Mouse (Mus musculus): ENCODE measurements at regions not wholly inside any gene's neighbourhood (a gene's known extent, or its start where the extent isn't known, plus 50 kb on each side); places are given as distances from the start of the nearest gene placed in this dataset.

GRCm38 (mm10) chr16:9217361-9217760, 387.5 kb downstream of the 1810013L24Rik start:
- DNase-seq = no peak
- intact Hi-C loops (cut with DNase I) = no loop called here

DNA sequence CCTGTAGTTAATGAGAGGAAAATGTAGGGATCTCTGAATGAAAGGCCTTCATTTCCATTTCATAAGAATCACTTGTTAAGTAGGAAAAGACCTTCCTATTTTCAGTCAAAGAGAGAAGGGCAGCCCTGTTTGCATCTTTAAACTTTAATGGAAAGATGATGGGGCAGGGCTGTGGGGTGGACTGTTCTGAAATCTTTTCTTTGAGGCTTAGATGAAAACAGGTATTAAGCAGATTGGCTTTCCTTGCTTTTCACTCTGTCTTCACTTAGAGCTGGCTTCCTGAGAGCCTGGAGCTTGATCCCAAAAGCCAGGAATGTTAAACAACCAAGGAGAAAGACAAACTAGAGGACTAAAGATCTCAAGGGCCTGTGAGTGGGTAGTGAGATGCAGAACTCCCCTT, 400.3 kb downstream of the 1810013L24Rik start:
- DNase-seq = no peak
- intact Hi-C loops (cut with DNase I) = no loop called here

DNA sequence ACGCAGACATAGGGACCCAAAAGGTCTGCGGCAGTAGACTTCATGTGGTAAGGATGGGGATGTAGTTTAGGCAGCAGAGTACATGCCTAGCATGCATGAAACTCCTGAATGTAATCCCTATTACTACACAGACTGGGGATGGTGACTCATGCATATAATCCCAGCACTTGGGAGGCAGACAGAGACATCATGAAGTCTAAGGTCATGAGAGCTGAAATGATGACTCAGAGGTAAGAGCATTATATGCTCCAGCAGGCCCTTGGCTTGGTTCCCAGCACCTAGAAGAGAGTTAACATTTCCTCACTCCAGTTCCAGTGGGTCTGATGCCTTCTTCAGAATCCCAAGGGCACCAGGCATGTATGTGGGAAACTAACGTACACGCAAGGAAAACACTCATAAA, 412.2 kb downstream of the 1810013L24Rik start:
- intact Hi-C loops (cut with DNase I) = no loop called here

DNA sequence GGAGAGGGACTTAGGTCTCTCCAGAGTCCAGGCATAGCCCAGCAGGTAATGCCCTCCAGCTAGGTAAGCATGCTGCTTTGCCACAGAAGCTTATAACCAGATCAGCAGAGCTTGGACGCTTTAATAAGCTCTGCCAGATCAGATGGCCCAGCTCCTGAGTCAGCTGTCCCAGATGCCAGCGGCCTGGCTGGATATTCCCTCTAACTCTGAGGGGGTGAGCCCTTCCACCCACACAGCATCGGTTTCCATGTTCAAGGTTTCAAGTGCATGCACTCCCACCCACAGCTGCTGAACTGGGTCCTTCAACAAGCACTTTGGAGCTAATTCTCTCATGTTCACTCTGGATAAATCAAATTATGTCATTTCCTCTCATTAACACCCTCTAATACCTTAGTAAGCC, 417.3 kb downstream of the 1810013L24Rik start:
- no peak for DNase-seq
- intact Hi-C loops (cut with DNase I) = no loop called here

More for the DNA sequence above, 412.2 kb downstream of the 1810013L24Rik start:
- DNase-seq = no peak

DNA sequence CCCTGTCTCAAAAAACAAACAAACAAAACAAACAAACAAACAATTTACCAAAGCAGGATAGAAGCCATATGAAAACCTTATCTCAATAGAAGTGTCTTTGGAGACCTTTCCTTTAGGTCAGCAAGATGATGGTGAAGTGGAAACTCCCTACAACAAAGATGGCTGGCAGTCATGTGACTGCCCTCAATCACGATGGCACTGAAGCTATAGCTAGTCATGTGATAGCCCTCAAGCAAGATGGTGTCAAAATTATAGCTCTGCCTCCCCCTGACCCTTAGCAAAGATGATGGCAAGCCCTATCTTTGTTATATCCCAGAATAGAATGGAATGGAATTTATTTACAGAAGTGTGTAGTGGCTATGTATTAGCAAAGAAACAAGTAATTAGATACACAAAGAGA, 423.2 kb downstream of the 1810013L24Rik start:
- DNase-seq = no peak
- intact Hi-C loops (cut with DNase I) = no loop called here

GRCm38 (mm10) chr16:9255351-9255750, 425.5 kb downstream of the 1810013L24Rik start:
- intact Hi-C loops (cut with DNase I) = no loop called here
- DNase-seq = no peak

GRCm38 (mm10) chr16:9260966-9261365, 431.1 kb downstream of the 1810013L24Rik start:
- DNase-seq = no peak
- intact Hi-C loops (cut with DNase I) = no loop called here

GRCm38 (mm10) chr16:9264554-9265145, 434.8 kb downstream of the 1810013L24Rik start:
- intact Hi-C loops (cut with DNase I) = no loop called here

DNA sequence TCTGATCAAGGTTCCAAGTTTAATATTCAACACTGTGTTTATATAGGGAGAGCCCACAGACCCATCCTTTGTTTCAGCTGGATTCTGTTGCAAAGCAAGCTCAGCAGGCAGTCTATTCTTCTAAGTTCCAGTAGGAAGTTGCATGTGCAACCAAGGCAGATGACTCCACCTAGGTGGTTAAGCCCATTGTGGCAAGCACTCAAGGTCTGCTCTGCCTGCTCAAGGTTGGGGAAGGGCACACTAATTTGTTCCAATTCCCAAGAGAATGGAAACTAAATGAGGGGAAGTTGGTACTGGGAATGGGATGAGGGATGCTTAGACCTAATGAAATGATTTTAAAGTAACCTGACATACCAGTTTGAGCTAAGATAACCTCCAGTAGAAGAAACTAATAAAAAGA, 437.3 kb downstream of the 1810013L24Rik start:
- intact Hi-C loops (cut with DNase I) = no loop called here
- no peak for DNase-seq

More at GRCm38 (mm10) chr16:9264554-9265145, 434.8 kb downstream of the 1810013L24Rik start:
- DNase-seq = no peak

GRCm38 (mm10) chr16:9270099-9270498, 440.2 kb downstream of the 1810013L24Rik start:
- no peak for DNase-seq
- intact Hi-C loops (cut with DNase I) = no loop called here

- no peak for DNase-seq
- intact Hi-C loops (cut with DNase I) = no loop called here
Observed at GRCm38 (mm10) chr16:9270671-9271070, 440.8 kb downstream of the 1810013L24Rik start.

GRCm38 (mm10) chr16:9273751-9274300, 443.9 kb downstream of the 1810013L24Rik start:
- intact Hi-C loops (cut with DNase I) = no loop called here
- DNase-seq = no peak

- DNase-seq = no peak
- intact Hi-C loops (cut with DNase I) = no loop called here
Observed at GRCm38 (mm10) chr16:9274583-9275100, 444.7 kb downstream of the 1810013L24Rik start.

- no peak for DNase-seq
- intact Hi-C loops (cut with DNase I) = no loop called here
Observed at GRCm38 (mm10) chr16:9275426-9275825, 445.5 kb downstream of the 1810013L24Rik start.

DNA sequence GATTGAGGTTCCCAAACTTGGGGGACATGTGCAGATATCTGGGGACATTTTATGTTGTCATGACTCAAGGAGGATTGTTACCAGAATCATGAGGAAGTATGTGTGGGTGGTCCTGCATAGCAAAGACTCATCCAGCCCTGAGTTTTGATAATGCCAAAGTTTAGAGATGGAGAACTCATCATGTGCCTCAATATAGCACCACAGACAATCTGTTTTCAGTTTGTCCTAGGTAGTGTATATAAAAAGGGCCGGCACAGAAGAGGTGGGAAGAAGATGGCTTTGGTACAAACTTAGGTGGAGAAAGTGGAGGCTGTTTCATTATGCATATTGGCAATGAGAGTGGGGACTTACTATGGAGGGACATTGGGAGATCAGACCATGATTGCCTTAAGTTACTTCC, 447.2 kb downstream of the 1810013L24Rik start:
- intact Hi-C loops (cut with DNase I) = no loop called here
- DNase-seq = no peak

GRCm38 (mm10) chr16:9279726-9280125, 449.8 kb downstream of the 1810013L24Rik start:
- intact Hi-C loops (cut with DNase I) = no loop called here
- no peak for DNase-seq

GRCm38 (mm10) chr16:9280431-9280830, 450.5 kb downstream of the 1810013L24Rik start:
- intact Hi-C loops (cut with DNase I) = no loop called here

GRCm38 (mm10) chr16:9280931-9281330, 451.0 kb downstream of the 1810013L24Rik start:
- DNase-seq = peak in 1 of 2 experiments; percentile 2
- intact Hi-C loops (cut with DNase I) = no loop called here

More at GRCm38 (mm10) chr16:9280431-9280830, 450.5 kb downstream of the 1810013L24Rik start:
- DNase-seq = no peak

DNA sequence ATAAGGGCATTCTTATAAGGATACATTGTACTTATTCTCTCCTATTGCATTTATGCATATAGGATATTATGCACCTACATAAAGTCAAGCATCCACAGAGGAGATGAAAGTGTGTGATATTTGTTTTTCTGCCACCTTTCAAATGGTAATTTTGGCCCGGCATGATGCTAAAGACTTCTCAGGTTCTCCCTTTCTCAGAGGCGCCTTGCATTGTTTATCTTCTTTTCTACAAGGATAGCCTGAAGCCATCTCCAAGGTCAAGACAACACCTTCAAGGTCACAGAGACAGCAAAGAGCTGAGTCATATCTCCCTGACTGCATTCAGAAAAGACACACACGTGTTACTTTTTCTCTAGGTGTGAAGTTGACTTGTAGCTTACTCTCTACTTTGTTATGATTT, 454.5 kb downstream of the 1810013L24Rik start:
- intact Hi-C loops (cut with DNase I) = no loop called here
- no peak for DNase-seq

DNA sequence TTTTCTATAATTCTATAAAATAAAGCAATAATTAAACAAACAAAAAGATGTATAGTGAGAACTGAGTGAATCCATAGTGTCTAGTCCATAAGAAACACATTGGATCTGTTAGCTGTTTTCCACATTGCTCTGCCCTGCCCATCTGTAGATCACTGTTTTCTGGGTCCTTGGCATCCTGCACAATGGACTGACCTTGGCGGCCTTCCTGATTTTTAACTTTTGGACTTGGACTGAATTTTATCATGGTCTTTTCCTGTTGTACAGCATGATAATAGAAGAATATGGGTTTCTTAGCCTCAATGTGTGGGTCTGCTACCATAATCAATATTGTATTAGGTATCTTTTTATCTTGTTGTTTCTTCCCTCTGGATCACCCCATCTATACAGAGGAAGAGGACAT, 456.0 kb downstream of the 1810013L24Rik start:
- DNase-seq = no peak
- intact Hi-C loops (cut with DNase I) = no loop called here

GRCm38 (mm10) chr16:9287557-9287956, 457.7 kb downstream of the 1810013L24Rik start:
- DNase-seq = no peak
- intact Hi-C loops (cut with DNase I) = no loop called here

DNA sequence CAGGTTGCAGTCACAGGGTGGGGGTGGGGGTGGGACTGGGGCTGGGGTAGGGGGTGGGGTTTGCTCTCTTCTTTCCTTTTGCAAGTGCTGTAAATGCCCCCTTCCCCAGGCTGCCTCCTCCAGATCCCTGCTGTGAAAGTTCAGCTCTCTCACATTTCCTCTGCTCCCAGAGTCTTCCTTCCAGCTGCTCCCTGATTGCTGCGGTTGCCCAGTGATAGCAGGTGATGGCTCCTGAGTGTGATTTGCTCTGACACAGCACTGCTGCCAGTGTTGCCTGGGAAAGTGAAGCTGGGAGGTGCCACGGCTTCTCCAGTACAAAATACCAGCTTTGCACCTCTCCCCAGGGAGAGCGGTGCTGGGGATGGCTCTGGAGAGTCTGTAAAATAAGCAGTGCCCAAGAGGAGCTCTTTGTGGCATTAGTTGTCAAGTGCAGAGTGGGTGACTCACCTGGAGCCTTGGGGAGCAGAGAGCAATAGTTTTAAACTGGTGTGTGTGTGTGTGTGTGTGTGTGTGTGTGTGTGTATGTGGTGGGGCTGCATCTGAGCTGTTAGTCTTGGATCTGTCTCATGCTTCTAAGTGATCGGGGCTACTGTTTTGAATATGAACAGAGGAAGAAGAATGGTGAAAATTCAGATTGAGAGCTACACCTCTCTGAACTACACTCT, 461.6 kb downstream of the 1810013L24Rik start:
- no peak for DNase-seq
- intact Hi-C loops (cut with DNase I) = no loop called here

Measured in heart, postnatal 36 days (tissue).